Mouse (Mus musculus): ENCODE measurements around the gene Tmsb15b2. TPM values are rescaled to one million over a fixed set of nuclear protein-coding genes. Genes with fewer than 3 reads are reported as not detected.
"Not testable (repeated sequence)": the region's sequence is repeated elsewhere in the genome, so short reads cannot be mapped to it uniquely, and the experiment has no call there.

The Tmsb15b2 gene
- 10 to 100 TPM; 11.6 to 19.9 (median 16.2) TPM for total RNA-seq (2022)

DNA sequence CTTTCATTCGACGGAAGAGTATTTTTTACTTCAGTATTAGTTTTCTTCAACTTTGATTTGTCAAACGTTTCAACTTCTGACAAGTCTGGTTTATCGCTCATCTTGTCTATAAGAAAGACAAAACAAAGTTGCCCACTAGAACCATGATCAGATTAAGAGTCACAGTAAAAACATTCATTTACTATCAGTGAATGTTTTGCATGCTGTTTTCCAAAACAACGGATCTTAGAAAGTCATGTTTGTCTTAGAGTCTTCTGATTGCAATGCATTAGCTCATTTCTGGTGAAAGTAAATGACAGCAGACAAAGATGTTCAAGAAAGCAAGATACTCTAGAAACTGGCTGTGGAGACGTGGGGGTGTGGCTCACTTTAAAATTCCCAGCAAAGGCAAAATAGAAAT, at the start of gene Tmsb15b2:
Gene Tmsb15b2 (minus strand): TSS at position 101 of the 400 bp plus-strand sequence.
- not testable (repeated sequence) for DNase-seq (ENCODE audit: low spot score in 2 of 2)

DNA sequence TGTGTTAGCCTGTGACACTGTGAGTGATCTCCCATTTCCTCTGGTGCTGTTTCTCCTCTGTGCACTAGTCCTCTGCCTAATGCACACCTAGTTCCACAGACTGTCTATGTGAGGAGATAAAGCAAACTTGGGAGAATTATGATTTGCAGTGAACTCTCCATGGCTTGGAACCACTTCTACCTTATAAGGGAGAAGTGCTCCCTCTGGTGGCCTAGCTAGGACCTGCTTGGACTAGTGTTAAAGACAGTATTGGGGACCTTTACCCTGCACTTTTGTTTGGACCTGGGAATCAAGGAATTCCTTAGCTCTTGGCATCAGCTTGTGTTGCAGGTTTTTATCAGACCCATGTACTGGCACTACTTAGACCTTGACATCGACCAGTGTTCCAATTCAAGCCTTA, 44.0 kb upstream of the Tmsb15b2 start:
- DNase-seq (ENCODE audit: low spot score in 2 of 2), result peak; percentile 18 to 56

DNA sequence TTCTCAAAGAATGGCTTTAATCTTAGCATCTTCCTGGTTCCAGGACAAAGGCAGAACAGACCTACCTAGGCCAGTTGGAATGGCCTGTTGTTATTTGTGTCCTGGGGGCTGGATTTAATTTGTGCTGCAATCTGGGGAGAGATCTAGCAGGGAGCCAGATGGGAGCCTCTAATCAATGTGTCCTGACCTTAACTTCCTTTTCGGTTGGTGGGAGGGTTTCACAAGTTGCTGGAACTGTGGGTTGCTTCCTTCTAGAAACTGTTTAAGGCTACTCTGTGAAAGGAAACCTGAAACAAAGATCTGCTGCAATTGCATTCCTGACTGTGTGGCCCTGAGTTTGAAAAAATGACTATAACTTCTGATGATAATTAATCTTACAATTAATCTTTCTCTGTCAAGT, 42.4 kb upstream of the Tmsb15b2 start:
- DNase-seq (ENCODE audit: low spot score in 2 of 2), result no peak

DNA sequence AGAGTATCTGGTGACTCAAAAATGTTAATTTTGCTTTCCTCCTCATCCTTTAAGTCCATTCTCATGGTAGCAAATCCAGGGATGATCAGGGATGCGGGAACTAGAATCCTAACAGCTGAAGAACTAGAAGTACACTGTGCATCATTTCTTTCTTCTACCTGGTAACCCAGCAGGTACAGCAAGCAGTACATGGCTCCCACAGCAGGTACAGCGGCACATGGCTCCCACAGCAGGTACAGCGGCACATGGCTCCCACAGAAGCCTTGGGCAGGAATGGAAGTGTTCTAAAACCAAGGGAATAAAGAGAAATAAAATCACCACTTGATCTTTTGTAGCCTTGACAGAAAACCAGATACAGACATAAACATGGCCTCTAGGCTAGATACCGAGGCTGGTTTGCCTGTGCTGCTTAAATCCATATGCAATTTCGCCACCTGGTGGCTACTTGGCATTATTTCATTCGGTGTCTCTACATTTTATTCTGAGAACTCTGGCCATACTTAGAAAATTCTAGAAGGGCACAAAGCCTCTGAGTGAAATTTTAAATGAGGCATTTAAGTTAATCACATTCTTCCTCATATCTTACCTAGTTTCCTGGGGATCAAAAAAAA, 39.9 kb upstream of the Tmsb15b2 start:
- DNase-seq (ENCODE audit: low spot score in 2 of 2), result peak in 1 of 2 experiments; percentile 55

DNA sequence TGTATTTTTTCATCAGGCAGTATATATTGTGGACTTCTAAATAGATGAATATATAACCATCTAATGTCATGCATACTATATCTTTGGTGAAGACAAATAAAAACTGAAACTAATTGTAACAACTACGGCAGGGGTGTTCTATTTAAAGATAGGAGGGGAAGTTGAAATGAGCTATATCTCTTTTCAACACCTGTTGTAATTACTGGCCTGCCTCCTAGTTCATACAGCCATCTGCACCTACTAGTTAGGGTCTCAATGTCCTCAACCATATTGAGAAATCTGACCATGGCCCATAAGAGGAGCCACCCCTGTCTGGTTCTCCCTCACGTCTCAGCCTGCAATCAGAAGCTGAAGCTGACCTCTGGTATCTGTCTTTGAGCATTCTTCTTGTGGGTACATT, 21.0 kb upstream of the Tmsb15b2 start:
- DNase-seq (ENCODE audit: low spot score in 2 of 2), result no peak

DNA sequence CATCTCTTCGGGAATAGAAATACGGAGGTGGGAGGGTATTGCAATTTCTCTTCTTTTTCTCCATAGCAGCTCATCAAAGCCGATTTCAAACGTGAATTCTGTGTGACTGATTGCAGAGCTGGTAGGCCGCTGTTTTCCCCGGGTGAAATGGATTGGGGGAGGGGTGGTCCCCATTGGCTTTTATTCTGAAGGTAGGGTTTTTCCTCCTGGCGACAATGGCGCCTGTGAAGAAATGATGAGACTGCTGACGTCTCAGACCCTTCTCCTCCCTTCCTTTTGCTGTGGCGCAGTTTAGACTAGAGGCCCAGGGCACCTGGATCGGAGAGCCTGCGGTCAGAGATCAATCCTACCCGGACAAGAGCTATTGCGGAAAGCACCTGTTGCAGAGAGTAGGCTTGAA, 18.3 kb upstream of the Tmsb15b2 start:
- DNase-seq (ENCODE audit: low spot score in 2 of 2), result no peak

DNA sequence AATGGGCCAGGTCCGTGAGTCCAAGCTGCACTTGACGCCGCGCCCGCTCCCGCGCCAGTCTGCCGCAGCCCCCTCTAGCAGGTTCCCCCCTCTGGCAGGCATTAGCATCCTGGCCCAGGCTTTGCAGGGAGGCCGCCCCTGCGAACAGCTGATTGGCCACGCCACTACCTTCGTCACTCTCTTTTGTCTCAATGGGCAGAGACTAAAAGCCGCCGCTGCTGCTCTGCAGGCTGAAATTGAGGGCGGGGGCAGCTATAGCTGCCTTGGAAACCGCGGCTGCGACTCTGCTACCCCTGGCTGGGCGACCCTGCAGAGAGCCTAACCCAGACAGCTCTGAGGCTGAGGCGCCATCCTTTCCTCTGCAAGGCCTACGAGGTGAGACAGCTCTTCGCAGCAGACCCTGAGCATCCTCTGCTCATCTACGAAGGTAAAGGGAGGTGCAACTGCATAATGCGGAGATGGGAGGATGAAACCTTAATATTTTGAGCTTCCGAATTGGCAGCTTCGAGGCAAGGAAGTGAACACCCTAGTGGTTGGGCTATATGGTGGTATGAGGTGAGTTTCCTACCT, 17.8 kb upstream of the Tmsb15b2 start, which contains the start of gene Zcchc18:
Gene Zcchc18 (plus strand): TSS at position 178 of the 570 bp plus-strand sequence.
- DNase-seq (ENCODE audit: low spot score in 2 of 2), result peak; percentile 81 to 87

DNA sequence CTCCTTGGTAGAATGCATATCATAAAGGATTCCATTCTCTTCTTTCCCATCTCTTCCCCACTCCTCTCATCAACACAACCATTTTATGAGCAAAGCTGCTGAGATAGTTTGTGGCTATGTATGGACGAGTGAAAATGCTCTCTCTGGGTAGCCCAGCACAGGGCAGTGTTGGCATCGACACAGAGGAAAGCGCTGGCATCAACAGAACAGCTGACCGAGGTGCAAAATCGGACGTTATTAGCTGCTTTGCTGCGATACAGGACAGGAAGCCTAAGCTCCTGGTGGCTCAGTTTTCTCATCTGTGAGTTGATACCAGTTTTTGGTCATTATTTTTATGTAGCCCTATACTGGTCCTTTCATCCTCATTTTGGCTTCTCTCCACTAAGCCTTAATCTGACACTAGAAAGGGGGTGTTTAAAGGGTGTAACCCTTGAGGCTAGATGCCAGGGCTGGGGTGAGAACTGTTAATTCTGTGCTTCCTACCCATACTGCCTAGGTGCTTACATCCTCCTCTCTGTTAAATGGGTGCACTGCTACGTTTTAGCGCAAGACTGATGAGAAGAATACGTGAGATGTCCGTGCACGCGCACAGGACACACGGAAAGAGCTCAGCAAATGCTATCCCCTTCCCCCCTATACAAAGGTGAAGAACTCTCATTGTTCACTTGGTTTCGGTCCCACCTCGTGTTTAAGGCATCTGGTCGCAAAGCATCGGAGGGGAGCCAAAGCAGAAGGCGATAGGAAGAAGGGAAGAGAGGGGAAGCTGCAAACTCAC, 17.1 kb upstream of the Tmsb15b2 start:
- no peak for DNase-seq (ENCODE audit: low spot score in 2 of 2)

DNA sequence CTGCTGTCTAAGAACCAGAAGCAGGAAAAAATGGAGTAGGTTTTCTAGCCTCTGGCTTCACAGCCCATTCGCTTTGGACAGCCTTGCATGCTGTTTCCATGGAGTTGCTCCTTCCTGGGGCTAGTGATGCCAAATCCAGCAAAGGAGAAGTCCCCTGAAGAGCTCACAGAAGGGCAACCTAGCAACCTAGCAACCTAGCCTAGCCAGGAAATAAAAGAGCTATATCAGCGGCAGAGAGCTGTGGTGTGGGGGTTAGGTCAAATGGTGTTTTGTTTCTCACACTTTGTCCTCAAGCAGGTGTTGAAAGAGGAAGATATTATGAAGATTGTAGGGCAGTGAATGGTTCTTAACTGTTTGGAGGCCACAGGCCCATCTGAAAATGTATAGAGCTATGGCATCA, 16.0 kb upstream of the Tmsb15b2 start:
- no peak for DNase-seq (ENCODE audit: low spot score in 2 of 2)

DNA sequence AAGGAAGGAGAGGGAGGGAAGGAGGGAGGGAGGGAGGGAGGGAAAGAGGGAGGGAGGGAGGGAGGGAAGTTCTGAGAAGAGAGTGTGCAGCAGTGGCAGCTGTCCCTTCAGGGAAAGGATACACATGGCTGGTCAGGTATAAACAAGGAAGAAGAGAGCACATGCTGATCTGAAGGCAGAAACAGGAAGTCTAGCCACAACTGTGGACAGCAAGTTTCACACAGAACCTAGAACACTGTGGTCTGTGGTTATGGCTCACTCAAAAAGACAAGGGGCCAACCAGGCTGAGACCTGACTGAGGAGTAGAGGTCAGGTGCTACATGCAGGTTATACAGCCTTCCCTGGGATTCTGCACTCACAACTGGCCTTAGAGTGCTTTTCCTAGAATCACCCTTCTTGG, 10.7 kb upstream of the Tmsb15b2 start:
- DNase-seq (ENCODE audit: low spot score in 2 of 2), result no peak

DNA sequence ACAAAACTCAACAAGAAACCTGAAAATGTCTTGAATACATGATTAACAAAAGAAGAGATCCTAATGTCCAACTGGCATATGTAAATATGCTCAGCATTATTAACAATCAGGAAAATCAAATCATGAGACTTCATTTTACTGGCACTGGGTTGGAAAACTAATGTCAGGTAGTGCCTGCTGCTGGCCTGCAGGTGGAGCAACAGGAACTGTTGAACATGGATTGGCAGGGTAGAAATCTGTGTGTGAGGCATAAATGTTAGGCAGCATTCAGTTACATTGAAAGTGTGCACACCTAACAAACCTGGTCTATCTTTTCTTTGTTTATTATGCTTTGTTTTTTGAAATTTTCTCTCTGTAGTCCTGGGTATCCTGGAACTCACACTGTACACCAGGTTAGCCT, 3.3 kb upstream of the Tmsb15b2 start:
- DNase-seq (ENCODE audit: low spot score in 2 of 2), result no peak

DNA sequence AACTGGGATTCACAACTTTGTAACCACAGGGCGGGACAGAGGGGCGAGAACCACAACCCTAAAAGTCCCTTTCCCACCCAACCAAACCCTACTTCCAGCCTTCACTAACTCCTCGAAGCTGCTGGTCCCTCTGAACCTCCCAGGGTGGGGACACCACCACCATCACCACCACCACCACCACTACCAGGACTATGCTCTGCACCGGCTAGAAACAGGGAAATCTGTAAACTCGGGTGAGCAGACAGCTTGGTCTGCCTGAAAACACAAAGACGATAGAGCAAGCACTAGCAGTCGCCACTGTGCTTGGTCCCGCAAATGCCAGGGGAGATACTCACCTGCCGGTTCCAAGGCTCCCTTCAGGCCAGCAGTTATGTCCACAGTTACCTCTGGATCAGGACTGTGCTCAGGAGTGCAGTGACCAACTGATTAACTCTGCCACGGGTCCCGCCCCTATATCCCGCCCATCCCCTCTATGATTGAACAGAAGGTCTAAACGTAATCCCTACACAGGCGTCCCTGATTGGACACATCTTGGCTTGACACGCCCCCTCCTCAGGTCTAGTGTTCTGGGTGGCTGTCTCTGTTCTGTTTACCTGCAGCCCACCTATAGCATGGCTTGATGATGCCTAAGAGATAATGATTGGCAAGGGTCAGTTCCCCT, 1.3 kb upstream of the Tmsb15b2 start, which contains the start of the genes Tmsb15l and Tmsb15b1:
Gene Tmsb15l (minus strand): TSS at position 446 of the 661 bp plus-strand sequence.
Gene Tmsb15b1 (minus strand): TSS at position 451 of the 661 bp plus-strand sequence.
- peak in 1 of 2 experiments; percentile 67 for DNase-seq (ENCODE audit: low spot score in 2 of 2)

DNA sequence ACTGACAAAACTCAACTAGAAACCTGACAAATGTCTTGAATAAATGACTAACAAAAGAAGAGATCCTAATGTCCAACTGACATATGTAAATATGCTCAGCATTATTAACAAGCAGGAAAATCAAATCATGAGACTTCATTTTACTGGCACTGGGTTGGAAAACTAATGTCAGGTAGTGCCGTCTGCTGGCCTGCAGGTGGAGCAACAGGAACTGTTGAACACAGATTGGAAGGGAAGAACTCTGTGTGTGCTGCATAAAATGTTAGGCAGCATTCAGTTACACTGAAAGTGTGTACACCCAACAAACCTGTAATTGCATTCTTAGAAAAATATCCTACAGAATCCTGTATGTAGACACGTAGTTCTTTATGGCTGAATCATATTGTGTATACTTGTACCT, 15.6 kb downstream of the Tmsb15b2 start:
- no peak for DNase-seq (ENCODE audit: low spot score in 2 of 2)

DNA sequence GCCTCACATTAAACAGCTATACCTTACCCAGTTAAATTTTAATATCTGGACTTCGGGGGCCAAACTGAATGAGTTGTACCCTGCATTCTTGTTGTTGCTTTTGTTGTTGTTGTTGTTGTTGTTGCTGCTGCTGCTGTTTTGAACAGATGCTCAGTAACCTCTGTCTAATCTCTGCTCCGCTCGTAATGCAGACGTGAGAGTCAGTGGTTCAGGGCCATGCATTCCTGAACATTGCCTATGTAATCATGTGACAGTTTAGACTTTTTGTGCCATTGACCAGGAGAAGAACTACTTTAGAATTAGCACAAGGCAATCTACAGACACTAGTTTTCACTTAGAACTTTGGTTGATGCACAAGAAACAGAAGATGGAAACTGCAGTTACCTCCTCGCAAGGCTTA, 17.0 kb downstream of the Tmsb15b2 start:
- not testable (repeated sequence) for DNase-seq (ENCODE audit: low spot score in 2 of 2)

DNA sequence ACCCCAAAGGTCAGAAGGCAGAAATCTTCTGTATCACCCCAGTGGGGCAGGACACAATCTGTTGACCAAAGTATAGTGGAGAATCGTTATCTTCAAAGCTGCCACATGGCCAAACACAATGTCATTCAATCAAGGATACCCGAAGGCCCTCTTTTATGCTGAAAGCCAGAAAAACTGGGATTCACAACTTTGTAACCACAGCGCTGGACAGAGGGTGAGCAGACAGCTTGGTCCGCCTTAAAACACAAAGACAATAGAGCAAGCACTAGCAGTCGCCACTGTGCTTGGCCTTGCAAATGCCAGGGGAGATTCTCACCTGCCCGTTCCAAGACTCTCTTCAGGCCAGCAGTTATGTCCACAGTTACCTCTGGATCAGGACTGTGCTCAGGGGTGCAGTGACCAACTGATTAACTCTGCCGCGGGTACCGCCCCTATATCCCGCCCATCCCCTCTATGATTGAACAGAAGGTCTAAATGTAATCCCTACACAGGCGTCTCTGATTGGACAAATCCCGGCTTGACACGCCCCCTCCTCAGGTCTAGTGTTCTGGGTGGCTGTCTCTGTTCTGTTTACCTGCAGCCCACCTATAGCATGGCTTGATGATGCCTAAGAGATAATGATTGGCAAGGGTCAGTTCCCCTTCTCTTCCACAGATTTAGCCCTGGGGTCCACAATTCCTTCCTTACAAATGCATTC, 17.6 kb downstream of the Tmsb15b2 start:
- DNase-seq (ENCODE audit: low spot score in 2 of 2), result peak; percentile 64 to 90

DNA sequence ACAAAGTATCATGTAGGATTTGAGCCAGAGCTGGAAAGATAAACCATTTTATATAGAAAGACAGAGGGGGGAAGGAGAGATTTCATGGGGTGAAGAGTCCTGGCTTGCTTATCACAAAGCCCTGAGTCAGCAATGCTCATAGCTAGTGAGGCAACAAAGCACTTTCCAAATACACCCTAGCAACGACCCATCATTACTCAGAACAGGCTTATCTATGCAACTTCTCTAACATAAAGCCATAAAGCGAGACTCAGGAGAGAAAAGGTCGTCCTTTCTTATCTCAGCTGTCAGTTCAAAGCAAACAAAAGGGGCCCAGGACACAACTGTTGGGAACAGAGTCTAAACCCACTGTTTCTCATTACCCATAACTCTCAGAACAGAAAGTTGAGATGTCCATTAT, 37.3 kb downstream of the Tmsb15b2 start:
- no peak for DNase-seq (ENCODE audit: low spot score in 2 of 2)

DNA sequence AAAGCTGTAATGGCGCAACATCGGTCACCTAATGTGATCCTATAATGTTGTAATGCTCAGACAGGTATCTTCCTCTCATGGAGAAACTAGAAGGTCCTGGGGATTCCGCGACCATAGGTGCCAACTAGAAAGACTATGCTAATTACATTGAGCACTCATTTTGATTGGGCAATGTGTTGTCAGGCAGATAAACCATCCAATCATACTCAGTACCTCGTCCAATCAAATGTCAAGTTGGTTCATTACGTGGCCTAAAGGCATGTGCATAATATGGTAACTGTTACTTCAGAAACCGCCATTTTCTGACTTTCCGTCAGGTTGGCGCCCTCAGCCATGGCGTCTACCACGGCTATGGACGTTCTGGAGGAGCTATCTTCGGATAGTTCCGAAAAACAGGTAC, 48.3 kb downstream of the Tmsb15b2 start, which contains the start of gene H2bfm:
Gene H2bfm (plus strand): TSS at position 295 of the 400 bp plus-strand sequence.
- no peak for DNase-seq (ENCODE audit: low spot score in 2 of 2)

DNA sequence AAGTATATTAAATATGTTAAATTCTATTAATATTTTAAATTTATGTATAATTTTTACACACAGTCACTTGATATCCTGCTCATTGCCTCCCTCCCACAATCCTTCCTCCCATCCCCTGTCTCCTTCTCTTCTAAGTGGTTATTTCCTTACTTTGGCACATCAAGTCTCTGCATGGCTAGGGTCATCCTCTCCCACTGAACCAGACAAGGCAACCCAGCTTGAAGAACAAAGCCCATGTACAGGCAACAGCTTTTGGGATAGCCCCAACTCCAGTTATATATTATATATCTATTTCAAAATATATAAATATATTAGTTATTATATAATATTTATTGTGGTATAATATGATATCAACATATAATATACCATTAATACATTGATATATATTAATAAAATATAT, 49.4 kb downstream of the Tmsb15b2 start:
- DNase-seq (ENCODE audit: low spot score in 2 of 2), result no peak
